Comparison of ENCODE assay signal across 8 mouse cellular contexts in the genomic region with DNA sequence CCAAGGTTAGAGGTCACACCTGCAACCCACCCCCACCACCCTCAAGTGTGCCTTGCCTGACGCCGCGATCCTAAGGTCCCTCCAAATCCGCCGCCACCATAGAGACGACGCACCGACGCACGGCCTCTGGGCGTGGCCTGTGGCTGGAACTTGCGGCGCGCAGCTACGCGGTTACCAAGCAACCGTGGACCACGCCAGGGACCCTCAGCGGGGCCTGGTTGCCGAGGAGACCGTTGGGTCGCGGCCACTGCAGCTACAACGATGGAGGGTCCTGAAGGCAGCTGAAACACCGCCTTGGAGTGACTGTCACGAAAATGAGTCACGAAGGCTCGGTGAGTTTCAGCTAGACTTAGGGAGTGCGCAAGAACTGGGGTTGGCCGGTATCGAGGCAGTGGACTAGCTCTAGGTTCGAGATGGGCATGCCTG. TPM values are rescaled to one million over a fixed set of nuclear protein-coding genes. Genes with fewer than 3 reads are reported as not detected.
A peak's percentile ranks its signal among the peaks of the same experiment; 100 is the strongest.
DNase-seq lines count a peak whose midpoint lies in the region; ATAC-seq and TF ChIP-seq lines count a peak whose summit lies in the region.

A gene (minus strand): TSS at position 139 of the 426 bp plus-strand sequence.
A gene (plus strand): TSS at position 146 of the 426 bp plus-strand sequence.

- TF ChIP-seq POLR2A in cortical plate, adult 2 months (IDR thresholded peaks at IDR 0.05; ENCODE audit: extremely low read depth, insufficient read depth, low read length) = peak; percentile 52; the same call in 1 of the 2 replicates

- peak; percentile 85 for ATAC-seq in granulocyte monocyte progenitor cell, adult 5-6 weeks (replicated peaks; ENCODE audit: poor library complexity, severe bottlenecking)
- ATAC-seq in liver, embryonic 11.5 days (replicated peaks; ENCODE audit: low FRiP score) = peak; percentile 68; the same call in 1 of the 2 replicates
- ATAC-seq in monocyte, adult 5-6 weeks (replicated peaks; ENCODE audit: insufficient number of reproducible peaks, low FRiP score, low TSS enrichment, poor library complexity, severe bottlenecking) = peak; percentile 42; the same call in 1 of the 2 replicates

- H3K9me3 ChIP-seq in liver, embryonic 11.5 days (ENCODE audit: control insufficient read depth, low read length) = no peaks in the 10 kb centered on the region

- TF ChIP-seq CTCF in cortical plate, adult 2 months (IDR thresholded peaks at IDR 0.05; ENCODE audit: extremely low read depth, insufficient read depth, low read length) = no peak

- DNase-seq in 3T3-L1 (ENCODE audit: low read depth, low spot score) (peak; percentile 71), NIH3T3 (ENCODE audit: low read depth) (peak; percentile 77)
- peak; percentile 40 for DNase-seq in kidney, adult 9 months
- DNase-seq in liver, embryonic 11.5 days (ENCODE audit: low spot score) = peak; percentile 75
- peak; percentile 79 for DNase-seq in testis, postnatal 10 days (ENCODE audit: low spot score)

- H3K4me1 ChIP-seq in cortical plate, adult 2 months (ENCODE audit: control insufficient read depth, insufficient read depth, low read length) = peaks cover 2% of the 10 kb centered on the region
- peaks cover 8% of the 10 kb centered on the region; the same call in 1 of the 2 replicates for H3K4me1 ChIP-seq in liver, embryonic 11.5 days (replicated peaks; ENCODE audit: control insufficient read depth, insufficient read depth, low read length)

- 0 out of 2 replicates have a peak, but pooled peaks cover 3% of the 10 kb centered on the region for H3K36me3 ChIP-seq in liver, embryonic 11.5 days (ENCODE audit: control insufficient read depth, insufficient read depth, low read length)

- no peak within 1 kb of the TSS for H3K27ac ChIP-seq in cortical plate, adult 2 months (ENCODE audit: insufficient read depth, low read length)
- H3K27ac ChIP-seq in liver, embryonic 11.5 days (ENCODE audit: low read depth, low read length) = no peak within 1 kb of the TSS

- peak within 1 kb of the TSS; percentile 87 for H3K4me2 ChIP-seq in liver, embryonic 11.5 days

- H3K4me3 ChIP-seq in cortical plate, adult 2 months (ENCODE audit: insufficient read depth, low read length) = peak within 1 kb of the TSS; percentile 97
- H3K4me3 ChIP-seq in liver, embryonic 11.5 days (ENCODE audit: low read depth, low read length) = peak within 1 kb of the TSS; percentile 39

- WGBS in liver, embryonic 11.5 days = 2% methylated on average over 32 of the region's 32 CpGs

- H3K27me3 ChIP-seq in liver, embryonic 11.5 days (replicated peaks; ENCODE audit: control insufficient read depth, insufficient read depth, low read length) = peaks cover 33% of the 10 kb centered on the region

- H3K9ac ChIP-seq in liver, embryonic 11.5 days (ENCODE audit: low read depth, low read length) = peak within 1 kb of the TSS; percentile 52

RNA-seq across cellular contexts. Expression of the first gene that starts in this region (rescaled TPM):
- 29.0 and 34.1 TPM in 2 replicates for polyA plus RNA-seq in cortical plate, adult 2 months (2012; rRNA removed)
- total RNA-seq in granulocyte monocyte progenitor cell, adult 5-6 weeks (2014; fragmentation: Nextera tagmentation) = not detected in 2 replicates
- total RNA-seq in granulocyte monocyte progenitor cell, adult 5-6 weeks (2017) = 0.04 TPM in 1 of 2 replicates, not detected in the other
- 2.3 and 4.3 TPM in 2 replicates for polyA plus RNA-seq in liver, embryonic 11.5 days (2014; fragmentation: Nextera tagmentation; extraction: Ambion mirVana)
- total RNA-seq in monocyte, adult 5-6 weeks (2017) = 0.11 to 0.29 TPM in 2 of 3 replicates, not detected in the other

RNA-seq across cellular contexts. Expression of the second gene that starts in this region (rescaled TPM):
- 29.7 and 31.4 TPM in 2 replicates for polyA plus RNA-seq in cortical plate, adult 2 months (2012; rRNA removed)
- 0.51 TPM in 1 of 2 replicates, not detected in the other for total RNA-seq in granulocyte monocyte progenitor cell, adult 5-6 weeks (2014; fragmentation: Nextera tagmentation)
- not detected in 2 replicates for total RNA-seq in granulocyte monocyte progenitor cell, adult 5-6 weeks (2017)
- polyA plus RNA-seq in liver, embryonic 11.5 days (2014; fragmentation: Nextera tagmentation; extraction: Ambion mirVana) = 0.08 and 0.12 TPM in 2 replicates
- 0.48 TPM in 1 of 3 replicates, not detected in the others for total RNA-seq in monocyte, adult 5-6 weeks (2017)

Comparison
In these comparisons a context has a peak if more than half of its experiments do, and no peak if none do; other contexts are left out.
1. RNA of the second gene that starts in this region (polyA plus RNA-seq): 29.7 to 31.4 TPM in cortical plate, adult 2 months; 0.08 to 0.12 TPM in liver, embryonic 11.5 days; every median in the first group is over 10 times any median in the second.
2. Peak in ATAC-seq in granulocyte monocyte progenitor cell, adult 5-6 weeks; RNA of the genes that start here not detected or under 1 TPM.
3. Peak in ATAC-seq in monocyte, adult 5-6 weeks; RNA of the genes that start here not detected or under 1 TPM.
4. Peak in every context shown above with its lines, with median percentiles within 50 percentile points of each other: DNase-seq and ATAC-seq.